Mouse (Mus musculus) myocyte (in vitro differentiated cells): Measurements from ENCODE around the gene Dnah8.

Experiments used
- CEBPB ChIP-seq: IDR thresholded peaks from 2 replicates; pipeline ENCODE4 v1.6.1; 2011; ENCODE audit warnings: mild to moderate bottlenecking, moderate library complexity; ENCODE audit not compliant: poor library complexity, insufficient read depth, severe bottlenecking
- E2F4 ChIP-seq: IDR thresholded peaks from one replicate; pipeline ENCODE4 v1.6.1; 2011; ENCODE audit warnings: mild to moderate bottlenecking, control low read depth, moderate library complexity; ENCODE audit not compliant: insufficient read depth
- MYOD1 ChIP-seq, 3 experiments: IDR thresholded peaks; one replicate each; pipeline ENCODE4 v1.6.1; 2011; ENCODE audit warnings: control low read depth in 2 of 3, low read depth in 2 of 3, mild to moderate bottlenecking in 2 of 3, moderate library complexity in 1 of 3; ENCODE audit not compliant: insufficient read length in 2 of 3, control insufficient read depth in 1 of 3
- POLR2A ChIP-seq: IDR thresholded peaks from one replicate; pipeline ENCODE4 v1.6.1; 2011; ENCODE audit warnings: low read depth, mild to moderate bottlenecking, control low read depth, moderate library complexity; ENCODE audit not compliant: insufficient read length
- POLR2AphosphoS2 ChIP-seq: IDR thresholded peaks from one replicate; pipeline ENCODE4 v1.6.1; 2011; ENCODE audit warnings: low read depth, control low read depth; ENCODE audit not compliant: insufficient read length
- TCF3 ChIP-seq: IDR thresholded peaks from one replicate; pipeline ENCODE4 v1.6.1; 2011; ENCODE audit warnings: low read depth, control low read depth; ENCODE audit not compliant: insufficient read length
- USF1 ChIP-seq: IDR thresholded peaks from one replicate; pipeline ENCODE4 v1.6.1; 2011; ENCODE audit warnings: low read depth, mild to moderate bottlenecking, control low read depth, moderate library complexity

DNA sequence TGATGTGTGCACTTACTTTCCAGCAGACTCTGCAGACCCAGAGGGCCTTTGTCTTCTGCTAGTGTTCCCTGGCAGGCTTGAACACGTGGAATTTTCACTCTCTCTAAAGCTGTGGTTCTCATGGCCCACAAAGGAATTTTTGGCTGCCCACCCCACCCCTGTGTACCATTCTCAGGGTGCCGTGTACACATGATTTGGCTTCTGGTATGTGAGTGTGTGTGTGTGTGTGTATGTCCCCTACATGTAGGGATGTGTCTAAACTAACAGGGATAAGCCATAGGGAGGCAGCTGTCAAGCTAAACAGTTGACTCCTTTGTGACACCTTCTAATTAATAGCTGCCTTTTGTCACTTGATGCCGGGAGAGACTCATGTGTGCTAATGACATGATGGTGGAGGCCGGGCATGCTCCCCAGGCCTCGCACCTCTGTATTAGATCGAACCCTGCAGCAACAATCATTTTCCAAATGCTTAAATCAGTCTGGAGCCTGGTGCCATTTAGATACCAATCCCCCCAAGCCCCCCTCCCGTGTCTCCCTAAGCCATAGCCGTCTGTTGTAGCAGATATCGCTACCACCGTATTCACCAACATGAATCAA, 235.9 kb downstream of the Dnah8 start:
- TF ChIP-seq USF1 = no peak
- TF ChIP-seq POLR2AphosphoS2 = no peak
- no peak for TF ChIP-seq CEBPB
- no peak for TF ChIP-seq E2F4
- TF ChIP-seq POLR2A = no peak
- no peak for TF ChIP-seq MYOD1 (IDR thresholded peaks at IDR 0.05; ENCODE audit: control insufficient read depth in 1 of 3, insufficient read length in 2 of 3, low read depth in 2 of 3)
- TF ChIP-seq TCF3 = no peak
